Mouse (Mus musculus): ENCODE measurements around the gene Gm11549. TPM values are rescaled to one million over a fixed set of nuclear protein-coding genes. Genes with fewer than 3 reads are reported as not detected.

The Gm11549 gene
- total RNA-seq, 1 experiment = not detected

GRCm38 (mm10) chr3:36544961-36545360 is 23.3 kb upstream of the Gm11549 start:
- no peak overlapping the region for H3K4me3 ChIP-seq (ENCODE audit: insufficient read depth in 1 of 2, low read depth in 1 of 2, low read length in 2 of 2, poor library complexity in 1 of 2, severe bottlenecking in 1 of 2)
- in situ Hi-C loops (cut with MboI; ENCODE audit: low sequenced_read_pairs in 2 of 2, unreplicated experiment in 2 of 2) = no loop called here
- no peaks in the 10 kb centered on the region for H3K9me3 ChIP-seq (ENCODE audit: control insufficient read depth, insufficient read depth, low read depth, low read length)
- no peaks in the 10 kb centered on the region for H3K36me3 ChIP-seq (ENCODE audit: control insufficient read depth, insufficient read depth, low read length, poor library complexity, severe bottlenecking)
- no peak overlapping the region for H3K9ac ChIP-seq (ENCODE audit: insufficient read depth, low read depth, low read length, poor library complexity, severe bottlenecking)
- no peak overlapping the region for H3K27ac ChIP-seq (ENCODE audit: insufficient read depth, low read depth, low read length, poor library complexity, severe bottlenecking)
- no peak for DNase-seq (ENCODE audit: low read depth, low spot score)
- TF ChIP-seq ZNF384 (IDR thresholded peaks at IDR 0.05; ENCODE audit: low read depth, low read length) = no peak
- TF ChIP-seq HCFC1 (IDR thresholded peaks at IDR 0.05; ENCODE audit: borderline replicate concordance, insufficient read depth, low read length) = no peak
- TF ChIP-seq ZC3H11A (IDR thresholded peaks at IDR 0.05; ENCODE audit: borderline replicate concordance, low read depth, low read length) = no peak
- TF ChIP-seq MAFK (IDR thresholded peaks at IDR 0.05; ENCODE audit: insufficient read depth, low read depth, low read length) = no peak
- no peak for TF ChIP-seq CHD2 (IDR thresholded peaks at IDR 0.05; ENCODE audit: low read depth, low read length)
- no peaks in the 10 kb centered on the region for H3K4me1 ChIP-seq (ENCODE audit: control insufficient read depth in 2 of 2, insufficient read depth in 2 of 2, low read length in 2 of 2, poor library complexity in 1 of 2)

- no peak overlapping the region for H3K27ac ChIP-seq (ENCODE audit: insufficient read depth, low read depth, low read length, poor library complexity, severe bottlenecking)
- no peak for DNase-seq (ENCODE audit: low read depth, low spot score)
- TF ChIP-seq ZC3H11A (IDR thresholded peaks at IDR 0.05; ENCODE audit: borderline replicate concordance, low read depth, low read length) (no peak), CHD2 (IDR thresholded peaks at IDR 0.05; ENCODE audit: low read depth, low read length) (no peak), ZNF384 (IDR thresholded peaks at IDR 0.05; ENCODE audit: low read depth, low read length) (no peak)
- H3K9ac ChIP-seq (ENCODE audit: insufficient read depth, low read depth, low read length, poor library complexity, severe bottlenecking) = no peak overlapping the region
- in situ Hi-C loops (cut with MboI; ENCODE audit: low sequenced_read_pairs in 2 of 2, unreplicated experiment in 2 of 2) = no loop called here
- no peaks in the 10 kb centered on the region for H3K4me1 ChIP-seq (ENCODE audit: control insufficient read depth in 2 of 2, insufficient read depth in 2 of 2, low read length in 2 of 2, poor library complexity in 1 of 2)
- no peak overlapping the region for H3K4me3 ChIP-seq (ENCODE audit: insufficient read depth in 1 of 2, low read depth in 1 of 2, low read length in 2 of 2, poor library complexity in 1 of 2, severe bottlenecking in 1 of 2)
- no peaks in the 10 kb centered on the region for H3K36me3 ChIP-seq (ENCODE audit: control insufficient read depth, insufficient read depth, low read length, poor library complexity, severe bottlenecking)
- no peaks in the 10 kb centered on the region for H3K9me3 ChIP-seq (ENCODE audit: control insufficient read depth, insufficient read depth, low read depth, low read length)
Observed at GRCm38 (mm10) chr3:36541399-36541798, 19.8 kb upstream of the Gm11549 start.

GRCm38 (mm10) chr3:36540756-36541155 is 19.1 kb upstream of the Gm11549 start:
- Histone ChIP-seq H3K4me3 (ENCODE audit: insufficient read depth in 1 of 2, low read depth in 1 of 2, low read length in 2 of 2, poor library complexity in 1 of 2, severe bottlenecking in 1 of 2) (no peak overlapping the region), H3K36me3 (ENCODE audit: control insufficient read depth, insufficient read depth, low read length, poor library complexity, severe bottlenecking) (no peaks in the 10 kb centered on the region), H3K4me1 (ENCODE audit: control insufficient read depth in 2 of 2, insufficient read depth in 2 of 2, low read length in 2 of 2, poor library complexity in 1 of 2) (no peaks in the 10 kb centered on the region), H3K9me3 (ENCODE audit: control insufficient read depth, insufficient read depth, low read depth, low read length) (no peaks in the 10 kb centered on the region), H3K27ac (ENCODE audit: insufficient read depth, low read depth, low read length, poor library complexity, severe bottlenecking) (no peak overlapping the region), H3K9ac (ENCODE audit: insufficient read depth, low read depth, low read length, poor library complexity, severe bottlenecking) (no peak overlapping the region)
- no peak for DNase-seq (ENCODE audit: low read depth, low spot score)
- no peak for TF ChIP-seq ZNF384 (IDR thresholded peaks at IDR 0.05; ENCODE audit: low read depth, low read length)
- no peak for TF ChIP-seq MAFK (IDR thresholded peaks at IDR 0.05; ENCODE audit: insufficient read depth, low read depth, low read length)
- no peak for TF ChIP-seq HCFC1 (IDR thresholded peaks at IDR 0.05; ENCODE audit: borderline replicate concordance, insufficient read depth, low read length)
- no peak for TF ChIP-seq CHD2 (IDR thresholded peaks at IDR 0.05; ENCODE audit: low read depth, low read length)
- TF ChIP-seq ZC3H11A (IDR thresholded peaks at IDR 0.05; ENCODE audit: borderline replicate concordance, low read depth, low read length) = no peak
- in situ Hi-C loops (cut with MboI; ENCODE audit: low sequenced_read_pairs in 2 of 2, unreplicated experiment in 2 of 2) = no loop called here

GRCm38 (mm10) chr3:36537701-36538470 is 16.3 kb upstream of the Gm11549 start:
- no peak for DNase-seq (ENCODE audit: low read depth, low spot score)
- TF ChIP-seq ZC3H11A (IDR thresholded peaks at IDR 0.05; ENCODE audit: borderline replicate concordance, low read depth, low read length) (no peak), MAFK (IDR thresholded peaks at IDR 0.05; ENCODE audit: insufficient read depth, low read depth, low read length) (no peak), CHD2 (IDR thresholded peaks at IDR 0.05; ENCODE audit: low read depth, low read length) (no peak), ZNF384 (IDR thresholded peaks at IDR 0.05; ENCODE audit: low read depth, low read length) (no peak), HCFC1 (IDR thresholded peaks at IDR 0.05; ENCODE audit: borderline replicate concordance, insufficient read depth, low read length) (no peak)
- H3K4me3 ChIP-seq (ENCODE audit: insufficient read depth in 1 of 2, low read depth in 1 of 2, low read length in 2 of 2, poor library complexity in 1 of 2, severe bottlenecking in 1 of 2) = no peak overlapping the region
- H3K27ac ChIP-seq (ENCODE audit: insufficient read depth, low read depth, low read length, poor library complexity, severe bottlenecking) = no peak overlapping the region
- in situ Hi-C loops (cut with MboI; ENCODE audit: low sequenced_read_pairs in 2 of 2, unreplicated experiment in 2 of 2) = no loop called here
- no peaks in the 10 kb centered on the region for H3K9me3 ChIP-seq (ENCODE audit: control insufficient read depth, insufficient read depth, low read depth, low read length)
- no peaks in the 10 kb centered on the region for H3K36me3 ChIP-seq (ENCODE audit: control insufficient read depth, insufficient read depth, low read length, poor library complexity, severe bottlenecking)
- no peaks in the 10 kb centered on the region for H3K4me1 ChIP-seq (ENCODE audit: control insufficient read depth in 2 of 2, insufficient read depth in 2 of 2, low read length in 2 of 2, poor library complexity in 1 of 2)
- H3K9ac ChIP-seq (ENCODE audit: insufficient read depth, low read depth, low read length, poor library complexity, severe bottlenecking) = no peak overlapping the region
